Mouse (Mus musculus) brain, adult 2 months (tissue): ENCODE data around the gene Ebpl.

Experiments
- DNase-seq: peaks from one replicate; pipeline ENCODE4 v3.0.0; 2011; ENCODE audit warnings: low read depth, low spot score

Ebpl gene

GRCm38 (mm10) chr14:61360131-61360980 lies at the start of gene Ebpl:
TSS of gene Ebpl (minus strand) at chr14:61360439.
- DNase-seq = peak; percentile 97

- DNase-seq = no peak
Observed at GRCm38 (mm10) chr14:61410020-61410419, 49.8 kb upstream of the Ebpl start.

GRCm38 (mm10) chr14:61407055-61407454 lies 46.8 kb upstream of the Ebpl start:
- DNase-seq = no peak

- no peak for DNase-seq
Observed at GRCm38 (mm10) chr14:61405761-61406160, 45.5 kb upstream of the Ebpl start.

- DNase-seq = no peak
Observed at GRCm38 (mm10) chr14:61404941-61405340, 44.7 kb upstream of the Ebpl start.

GRCm38 (mm10) chr14:61394745-61395144 lies 34.5 kb upstream of the Ebpl start:
- peak; percentile 66 for DNase-seq

GRCm38 (mm10) chr14:61390586-61390985 lies 30.3 kb upstream of the Ebpl start:
- DNase-seq = no peak

- peak; percentile 73 for DNase-seq
Observed at GRCm38 (mm10) chr14:61367290-61367689, 7.1 kb upstream of the Ebpl start.

GRCm38 (mm10) chr14:61364656-61365055 lies 4.4 kb upstream of the Ebpl start:
- DNase-seq = peak; percentile 24

GRCm38 (mm10) chr14:61363734-61364133 lies 3.5 kb upstream of the Ebpl start:
- DNase-seq = no peak

GRCm38 (mm10) chr14:61362268-61362667 lies 2.0 kb upstream of the Ebpl start:
- no peak for DNase-seq

GRCm38 (mm10) chr14:61360981-61361511 lies 807 bp upstream of the Ebpl start:
- peak; percentile 32 for DNase-seq

GRCm38 (mm10) chr14:61354251-61355235 lies 5.7 kb downstream of the Ebpl start:
- DNase-seq = no peak

GRCm38 (mm10) chr14:61350808-61351207 lies 9.4 kb downstream of the Ebpl start:
- no peak for DNase-seq

- DNase-seq = no peak
Observed at GRCm38 (mm10) chr14:61349876-61350275, 10.4 kb downstream of the Ebpl start.

GRCm38 (mm10) chr14:61346827-61347698 lies 13.2 kb downstream of the Ebpl start:
- DNase-seq = peak; percentile 71

- no peak for DNase-seq
Observed at GRCm38 (mm10) chr14:61344590-61344989, 15.6 kb downstream of the Ebpl start.

- no peak for DNase-seq
Observed at GRCm38 (mm10) chr14:61339381-61339780, 20.9 kb downstream of the Ebpl start.

GRCm38 (mm10) chr14:61330996-61331561 lies 29.2 kb downstream of the Ebpl start:
- DNase-seq = peak; percentile 96

GRCm38 (mm10) chr14:61330591-61330990 lies 29.6 kb downstream of the Ebpl start:
- DNase-seq = peak; percentile 77
